Mouse (Mus musculus): ENCODE data around the gene Hpcal1.

DNA sequence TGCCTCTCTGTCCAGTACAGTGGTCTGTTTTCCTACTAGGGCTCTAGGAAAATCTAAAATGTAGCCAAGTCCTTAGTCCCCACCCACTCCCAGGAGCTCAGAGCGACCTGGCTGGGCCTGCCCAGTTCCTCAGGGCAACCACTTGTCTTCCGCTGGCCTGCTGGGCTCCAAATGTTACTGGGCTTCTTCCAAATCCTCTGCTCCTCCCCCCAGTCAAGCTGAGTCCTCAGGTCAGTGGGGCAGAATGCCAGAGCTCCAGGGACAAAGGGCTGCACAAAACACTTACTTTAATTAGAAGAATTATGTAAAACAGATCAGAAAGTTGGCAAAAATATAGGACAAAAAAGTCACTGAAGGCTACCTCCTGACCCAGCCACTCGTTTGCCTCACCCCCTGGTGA is 56.1 kb downstream of the Hpcal1 start:
- 0 out of 2 replicates have a peak, but pooled peaks have one; percentile 17 for TF ChIP-seq CTCF (IDR thresholded peaks at IDR 0.05; ENCODE audit: low read depth, low read length)
- no peak for TF ChIP-seq POLR2A (IDR thresholded peaks at IDR 0.05; ENCODE audit: borderline replicate concordance, low read depth, low read length)

Data from bone marrow macrophage, adult 2 months (primary cell).